Mouse (Mus musculus): ENCODE data around the gene Sfxn2. TPM values are rescaled to one million over a fixed set of nuclear protein-coding genes. Genes with fewer than 3 reads are reported as not detected.

The Sfxn2 gene
- total and polyA plus RNA-seq, 3 experiments: 20.3 to 36.6 (median 21.2) TPM

DNA sequence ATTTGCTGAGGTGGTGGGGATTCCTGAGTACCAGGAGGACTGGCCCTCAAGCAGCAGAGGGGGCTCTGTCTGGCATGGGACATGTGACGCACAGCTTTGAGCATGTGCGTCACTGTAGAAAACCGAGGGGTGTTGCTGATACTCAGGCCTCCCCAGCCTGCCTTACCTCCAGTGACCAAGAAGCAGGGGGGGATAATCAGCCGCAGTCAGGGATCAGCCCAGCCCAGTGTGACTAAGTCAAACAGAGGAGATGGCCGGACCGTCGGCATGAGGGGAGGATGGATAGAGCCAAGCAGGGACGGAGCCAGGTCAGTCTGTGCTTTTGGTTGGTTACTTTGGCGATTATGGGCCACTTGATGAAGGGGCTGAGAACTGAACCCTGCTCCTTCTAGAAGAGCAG is 58.5 kb downstream of the Sfxn2 start:
- Histone ChIP-seq H3K4me1 (ENCODE audit: control insufficient read depth in 1 of 2, insufficient read depth in 2 of 2, low read length in 2 of 2) (no peaks in the 10 kb centered on the region), H3K9ac (ENCODE audit: control insufficient read depth, low read depth, low read length, poor library complexity, severe bottlenecking) (no peak overlapping the region), H3K36me3 (ENCODE audit: control insufficient read depth in 1 of 2, insufficient read depth in 2 of 2, low read length in 2 of 2) (peaks cover 0 to 2% of the 10 kb centered on the region in 2 experiments; a peak in 2 of 4 replicates), H3K9me3 (replicated peaks; ENCODE audit: insufficient read depth, low read length) (no peaks in the 10 kb centered on the region), H3K4me3 (ENCODE audit: control insufficient read depth in 1 of 2, insufficient read depth in 1 of 2, low read depth in 2 of 2, low read length in 2 of 2) (no peak overlapping the region), H3K79me2 (ENCODE audit: control insufficient read depth, insufficient read depth, low read length, poor library complexity) (no peaks in the 10 kb centered on the region), H3K27ac (ENCODE audit: control insufficient read depth, low read depth, low read length) (no peak overlapping the region), H3K27me3 (ENCODE audit: control insufficient read depth in 1 of 2, insufficient read depth in 2 of 2, low read length in 2 of 2) (no peaks in the 10 kb centered on the region)
- no peak for DNase-seq (ENCODE audit: low read depth, low spot score)
- TF ChIP-seq ZNF384 (IDR thresholded peaks at IDR 0.05; ENCODE audit: low read depth, low read length) (no peak), E2F4 (IDR thresholded peaks at IDR 0.05; ENCODE audit: borderline replicate concordance, low read depth, low read length) (no peak), ZKSCAN1 (IDR thresholded peaks at IDR 0.05; ENCODE audit: low read depth, low read length) (no peak), HCFC1 (IDR thresholded peaks at IDR 0.05; ENCODE audit: low read depth, low read length) (no peak), UBTF (IDR thresholded peaks at IDR 0.05; ENCODE audit: borderline replicate concordance, insufficient read depth, low read depth, low read length) (no peak), BHLHE40 (IDR thresholded peaks at IDR 0.05; ENCODE audit: borderline replicate concordance, low read depth, low read length) (no peak), GABPA (IDR thresholded peaks at IDR 0.05; ENCODE audit: low read depth, low read length) (no peak), TAL1 (IDR thresholded peaks at IDR 0.05; ENCODE audit: low read length) (no peak), MAX (IDR thresholded peaks at IDR 0.05; ENCODE audit: low read length) (no peak), MXI1 (IDR thresholded peaks at IDR 0.05; ENCODE audit: low read depth, low read length) (no peak), ZMIZ1 (IDR thresholded peaks at IDR 0.05; ENCODE audit: low read depth, low read length) (no peak), RAD21 (IDR thresholded peaks at IDR 0.05; ENCODE audit: low read depth, low read length) (no peak), JUND (IDR thresholded peaks at IDR 0.05; ENCODE audit: low read depth, low read length) (no peak), SIN3A (IDR thresholded peaks at IDR 0.05; ENCODE audit: low read length) (no peak), CHD1 (IDR thresholded peaks at IDR 0.05; ENCODE audit: low read depth, low read length) (no peak), ELF1 (IDR thresholded peaks at IDR 0.05; ENCODE audit: low read depth, low read length) (no peak), USF1 (IDR thresholded peaks at IDR 0.05; ENCODE audit: low read depth, low read length) (no peak), POLR2A (IDR thresholded peaks at IDR 0.05; ENCODE audit: control insufficient read depth in 1 of 2, insufficient read depth in 1 of 2, low read depth in 1 of 2, low read length in 2 of 2, poor library complexity in 1 of 2) (no peak)

DNA sequence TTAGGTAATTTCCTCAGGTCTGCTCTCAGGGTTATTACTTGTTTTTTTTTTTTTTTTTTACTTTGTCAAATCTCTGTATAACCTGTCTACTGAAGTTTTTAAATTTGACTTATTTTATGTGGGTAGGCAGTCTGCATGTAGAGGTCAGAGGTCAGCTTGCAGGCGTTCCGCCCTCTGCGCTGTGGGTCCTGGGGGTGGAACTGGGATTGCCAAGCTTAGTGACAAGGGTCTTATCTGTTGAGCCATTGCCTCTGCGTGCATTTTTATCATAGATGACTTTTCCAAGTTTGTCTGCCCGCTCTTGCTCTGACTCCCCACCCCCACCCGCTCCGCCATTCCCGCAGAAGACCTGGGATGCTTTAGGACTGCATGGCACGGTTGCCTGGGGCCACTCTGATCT is 62.6 kb downstream of the Sfxn2 start:
- no peaks in the 10 kb centered on the region for H3K27me3 ChIP-seq (ENCODE audit: control insufficient read depth in 1 of 2, insufficient read depth in 2 of 2, low read length in 2 of 2)
- no peak overlapping the region for H3K4me3 ChIP-seq (ENCODE audit: control insufficient read depth in 1 of 2, insufficient read depth in 1 of 2, low read depth in 2 of 2, low read length in 2 of 2)
- H3K36me3 ChIP-seq (ENCODE audit: control insufficient read depth in 1 of 2, insufficient read depth in 2 of 2, low read length in 2 of 2): peaks cover 0 to 7% of the 10 kb centered on the region in 2 experiments; a peak in 1 of 4 replicates
- no peak for TF ChIP-seq USF1 (IDR thresholded peaks at IDR 0.05; ENCODE audit: low read depth, low read length)
- no peak for TF ChIP-seq POLR2A (IDR thresholded peaks at IDR 0.05; ENCODE audit: control insufficient read depth in 1 of 2, insufficient read depth in 1 of 2, low read depth in 1 of 2, low read length in 2 of 2, poor library complexity in 1 of 2)
- TF ChIP-seq ZNF384 (IDR thresholded peaks at IDR 0.05; ENCODE audit: low read depth, low read length): no peak
- TF ChIP-seq JUND (IDR thresholded peaks at IDR 0.05; ENCODE audit: low read depth, low read length): no peak
- TF ChIP-seq TAL1 (IDR thresholded peaks at IDR 0.05; ENCODE audit: low read length): no peak
- TF ChIP-seq BHLHE40 (IDR thresholded peaks at IDR 0.05; ENCODE audit: borderline replicate concordance, low read depth, low read length): no peak
- no peak for TF ChIP-seq ZMIZ1 (IDR thresholded peaks at IDR 0.05; ENCODE audit: low read depth, low read length)
- no peak for TF ChIP-seq GABPA (IDR thresholded peaks at IDR 0.05; ENCODE audit: low read depth, low read length)
- TF ChIP-seq CHD1 (IDR thresholded peaks at IDR 0.05; ENCODE audit: low read depth, low read length): no peak
- no peak for TF ChIP-seq KAT2A (conservative IDR thresholded peaks at IDR 0.05; ENCODE audit: low read depth, low read length)
- no peak overlapping the region for H3K27ac ChIP-seq (ENCODE audit: control insufficient read depth, low read depth, low read length)
- no peaks in the 10 kb centered on the region for H3K4me1 ChIP-seq (ENCODE audit: control insufficient read depth in 1 of 2, insufficient read depth in 2 of 2, low read length in 2 of 2)
- H3K9ac ChIP-seq (ENCODE audit: control insufficient read depth, low read depth, low read length, poor library complexity, severe bottlenecking): no peak overlapping the region
- H3K79me2 ChIP-seq (ENCODE audit: control insufficient read depth, insufficient read depth, low read length, poor library complexity): no peaks in the 10 kb centered on the region
- no peaks in the 10 kb centered on the region for H3K9me3 ChIP-seq (replicated peaks; ENCODE audit: insufficient read depth, low read length)
- no peak for DNase-seq (ENCODE audit: low read depth, low spot score)

Data from MEL (cell line).